Mouse (Mus musculus) embryo, embryonic 10.5 days (tissue): ENCODE measurements around the gene Grip1.

Source experiments
- DNase-seq: peaks from one replicate; pipeline ENCODE4 v3.0.0-alpha.2; 2015; ENCODE audit warnings: low spot score

Grip1 gene

DNA sequence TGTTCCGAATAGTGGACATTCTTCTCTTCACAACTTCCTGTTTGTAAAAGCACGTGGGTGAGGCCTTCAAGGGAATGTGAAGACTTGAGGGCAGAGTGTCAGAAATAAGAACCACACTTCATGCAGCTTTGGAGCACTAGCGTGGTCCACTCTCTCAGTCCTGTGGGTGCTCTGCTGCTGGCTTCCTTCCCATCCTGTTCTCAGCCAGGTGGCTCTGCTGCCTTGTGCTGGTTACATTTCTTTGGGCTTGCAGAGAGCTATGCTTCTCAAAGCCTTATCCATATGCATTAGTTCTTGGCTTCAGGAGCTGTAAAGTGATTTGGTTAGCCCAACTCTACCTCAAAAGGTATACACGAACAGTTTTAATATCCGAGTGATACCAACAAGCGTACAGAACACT is 497.8 kb downstream of the Grip1 start:
- DNase-seq = no peak

DNA sequence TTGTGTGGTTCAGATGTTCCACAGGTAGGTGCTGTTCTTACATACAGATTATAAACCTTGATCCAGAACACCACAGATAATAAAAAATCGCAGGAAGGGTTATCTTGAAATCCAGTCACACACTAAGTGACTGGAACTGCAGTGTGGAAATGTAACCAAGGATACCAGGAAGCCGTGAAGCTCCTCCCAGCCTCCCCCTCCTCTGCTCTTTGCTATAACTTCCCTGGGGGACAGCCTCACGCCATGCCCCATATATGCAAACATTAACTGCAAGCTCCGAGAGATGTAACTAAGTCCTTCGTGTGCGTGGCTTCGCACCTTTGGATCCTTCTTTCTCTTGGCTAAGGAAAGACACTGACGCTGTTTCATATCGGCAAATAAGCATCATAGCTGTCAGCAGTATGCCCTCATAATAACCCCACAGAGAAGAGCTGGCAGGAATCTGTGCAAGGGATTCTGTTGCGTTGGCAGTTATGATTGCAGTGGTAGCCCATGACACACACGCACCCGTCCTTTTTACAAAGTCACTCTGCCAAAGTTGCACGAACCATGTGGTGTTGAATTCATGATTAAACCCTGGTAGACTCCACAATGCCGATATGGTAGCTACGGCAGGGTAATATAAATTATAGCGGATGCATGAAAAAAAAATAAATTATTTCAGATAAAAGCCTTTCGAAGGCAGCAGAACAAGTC is 503.8 kb downstream of the Grip1 start:
- DNase-seq = no peak

DNA sequence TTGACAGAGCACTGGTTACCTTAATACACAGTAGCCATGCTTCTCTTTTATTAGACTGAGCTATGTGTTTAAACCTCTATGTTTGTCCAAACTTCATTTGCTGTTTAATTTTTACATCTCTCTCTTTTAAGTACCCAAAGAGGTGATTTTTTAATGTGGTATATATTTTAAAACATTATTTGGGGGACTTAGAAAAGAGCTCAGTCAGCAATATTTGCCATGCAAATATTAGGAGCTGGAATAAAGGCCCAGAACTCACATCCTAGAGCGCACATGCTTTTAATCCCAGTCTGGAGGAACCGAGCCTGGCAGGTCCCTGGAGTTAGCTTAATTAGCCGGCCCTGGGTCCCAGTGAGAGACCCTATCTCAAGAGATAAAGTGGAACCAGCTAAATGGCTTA is 507.3 kb downstream of the Grip1 start:
- DNase-seq = no peak

DNA sequence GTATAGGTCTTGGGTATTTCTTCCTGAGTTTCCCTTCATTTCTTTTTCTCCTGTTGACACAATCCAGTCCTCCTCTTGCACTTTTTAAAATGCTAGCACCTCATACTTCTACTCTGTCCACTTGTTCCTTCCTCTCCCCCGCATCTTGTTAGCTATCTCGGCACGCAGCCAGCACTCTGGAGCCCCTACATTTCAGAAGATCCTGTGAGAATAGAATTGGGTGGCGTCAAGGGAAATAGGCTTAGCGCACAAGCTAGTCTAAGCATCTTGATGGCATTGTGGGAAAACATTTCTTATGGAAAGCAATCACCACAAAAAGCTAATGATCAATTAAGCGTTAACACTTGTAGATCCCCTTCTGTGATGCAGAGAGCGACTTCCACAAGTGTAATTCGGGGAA is 512.7 kb downstream of the Grip1 start:
- no peak for DNase-seq

DNA sequence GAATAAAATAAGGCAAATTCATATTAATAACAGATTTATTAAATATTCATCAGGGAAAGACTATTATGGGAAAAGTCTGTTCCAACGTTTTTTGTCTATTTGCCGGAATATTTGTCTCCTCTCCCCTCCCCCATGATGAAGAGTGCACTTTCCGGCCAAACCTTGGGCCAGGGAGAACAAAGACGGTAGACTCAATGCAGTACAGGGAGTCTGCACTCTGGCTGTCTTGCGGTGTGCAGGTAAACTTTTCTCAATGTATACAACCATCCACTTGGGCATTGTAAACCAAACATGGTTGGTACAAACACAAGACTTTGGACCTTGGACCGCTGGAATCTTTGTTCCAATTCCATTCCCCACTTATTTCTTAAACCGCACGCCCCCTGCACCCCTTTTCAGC is 525.8 kb downstream of the Grip1 start:
- DNase-seq = peak; percentile 7

DNA sequence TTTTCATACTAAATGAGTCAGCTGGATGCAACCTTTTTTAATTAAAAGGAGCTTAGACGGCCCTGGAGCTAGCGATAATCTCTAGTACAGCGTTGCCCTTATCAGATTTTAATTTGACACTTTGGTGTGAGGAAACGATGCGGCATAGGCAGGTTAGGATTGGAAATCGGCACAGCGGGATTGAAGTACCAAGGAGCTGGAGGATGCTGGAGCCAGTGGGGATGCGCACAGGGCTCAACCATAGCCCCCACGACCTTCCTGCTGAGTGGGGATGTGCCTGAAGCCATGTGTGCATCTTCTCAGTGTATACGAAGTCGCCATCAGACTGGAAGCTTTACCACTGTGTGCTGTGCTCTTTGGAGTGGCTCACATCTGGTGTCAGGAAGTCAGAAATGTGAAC is 526.4 kb downstream of the Grip1 start:
- no peak for DNase-seq

DNA sequence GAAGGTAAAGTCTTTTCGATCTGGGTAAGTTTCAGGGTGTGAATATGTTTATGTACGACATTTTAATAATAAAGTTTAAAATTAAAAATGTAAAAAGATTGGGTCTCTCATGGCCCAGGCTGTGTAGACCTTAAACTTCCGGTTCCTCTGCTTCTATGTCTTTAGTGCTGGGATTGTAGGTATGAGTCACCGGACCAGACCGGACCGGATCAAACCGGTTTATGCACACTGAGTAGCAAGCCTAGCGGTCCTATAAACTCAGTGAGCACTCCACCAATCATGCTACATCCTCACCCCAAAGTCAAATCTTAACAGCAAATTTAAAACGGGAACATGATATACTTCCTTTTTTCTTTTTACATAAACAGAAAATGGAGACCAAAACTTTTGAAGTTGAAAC is 530.7 kb downstream of the Grip1 start:
- DNase-seq = peak; percentile 22

DNA sequence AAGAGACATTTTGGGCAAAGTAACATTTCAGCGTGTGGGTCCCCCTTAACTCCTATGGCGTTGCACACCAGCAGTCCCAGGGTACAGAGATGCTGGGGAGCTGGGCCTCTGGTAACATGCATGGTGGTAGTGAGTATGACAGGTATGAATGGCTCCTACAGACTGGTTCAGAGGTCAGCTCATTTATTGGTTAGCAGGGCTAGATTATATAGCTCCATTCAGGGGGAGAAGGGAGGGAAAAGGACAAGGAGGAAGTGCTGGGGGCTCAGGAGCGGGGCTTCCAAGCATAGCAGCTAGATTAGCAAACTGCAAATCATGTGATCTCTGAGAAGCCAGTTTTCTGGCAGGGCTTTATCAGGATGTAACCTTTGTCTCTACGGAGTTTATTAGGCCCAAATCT is 544.8 kb downstream of the Grip1 start:
- DNase-seq = no peak

DNA sequence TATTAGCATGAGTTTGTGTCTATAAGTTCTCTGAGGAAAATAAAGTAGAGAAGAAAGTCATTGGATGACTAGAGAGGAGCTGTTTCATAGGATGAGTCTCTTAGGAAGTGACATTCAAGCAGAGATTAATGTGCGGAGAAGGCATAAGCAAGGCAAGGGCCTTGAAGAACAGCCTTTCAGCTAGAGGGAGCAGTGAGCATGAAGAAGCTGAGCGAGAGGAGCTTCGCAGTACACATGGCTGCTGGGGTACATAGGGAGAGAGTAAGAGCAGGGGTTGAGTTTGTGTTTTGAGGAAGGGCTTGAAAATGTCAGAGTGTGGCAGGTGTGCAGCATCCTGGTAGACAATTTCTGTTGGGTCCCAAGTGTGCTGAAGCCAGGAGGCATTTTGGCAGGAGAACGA is 548.5 kb downstream of the Grip1 start:
- no peak for DNase-seq

DNA sequence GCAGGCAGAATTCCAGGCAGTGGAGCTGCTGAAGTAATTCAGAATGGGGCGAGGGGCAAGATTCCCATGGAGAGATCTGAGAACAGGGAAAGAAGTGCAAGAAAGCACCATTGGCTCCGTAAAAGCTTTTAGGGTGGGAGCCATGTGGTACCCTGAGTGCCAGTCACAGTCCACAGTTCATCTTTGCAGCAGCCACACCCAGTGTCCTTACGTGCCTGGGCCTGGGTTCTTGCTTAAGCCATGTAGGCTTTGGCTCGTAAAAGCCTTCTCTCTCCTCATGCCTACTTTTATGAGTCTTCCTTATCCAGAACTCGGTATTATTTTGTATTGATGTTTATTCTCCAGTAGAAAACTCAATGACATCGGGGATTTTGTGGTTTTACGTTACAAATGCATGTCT is 550.5 kb downstream of the Grip1 start:
- DNase-seq = no peak

DNA sequence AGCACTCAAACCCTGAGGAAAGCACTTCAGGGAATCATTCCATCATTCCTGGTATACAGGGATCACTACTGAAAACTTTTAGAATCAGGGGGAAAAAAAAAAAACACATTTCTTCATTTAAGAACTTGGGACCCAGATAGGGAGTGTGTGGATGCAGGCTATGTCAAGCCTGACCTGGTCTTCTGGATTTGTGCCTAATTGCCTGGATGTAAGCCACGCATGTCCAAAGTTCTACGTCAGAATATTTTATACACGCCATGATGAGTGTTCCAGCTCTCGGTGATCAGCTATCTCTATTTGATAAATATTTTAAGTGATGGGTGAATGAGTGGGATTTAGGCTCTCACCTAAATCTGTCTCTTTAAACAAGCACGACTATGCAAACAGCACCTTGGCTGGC is 552.0 kb downstream of the Grip1 start:
- no peak for DNase-seq

DNA sequence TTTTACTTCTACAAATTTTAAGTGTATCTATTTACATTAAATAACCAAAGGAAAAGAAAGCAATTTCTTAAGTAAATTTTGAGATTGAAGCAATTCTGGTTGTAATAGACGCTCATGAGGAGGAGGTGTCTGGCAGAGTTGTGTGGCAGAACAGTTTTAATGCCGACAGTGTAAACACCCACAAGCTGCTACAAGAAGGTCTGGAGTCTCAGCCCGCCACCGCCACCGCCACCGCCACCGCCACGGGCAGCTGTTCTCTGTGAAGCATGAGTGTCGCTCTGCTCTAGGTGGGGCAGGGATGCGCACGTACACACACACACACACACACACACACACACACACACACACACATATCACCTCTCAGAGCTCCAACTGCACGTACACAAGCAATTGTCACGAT is 558.7 kb downstream of the Grip1 start:
- no peak for DNase-seq

DNA sequence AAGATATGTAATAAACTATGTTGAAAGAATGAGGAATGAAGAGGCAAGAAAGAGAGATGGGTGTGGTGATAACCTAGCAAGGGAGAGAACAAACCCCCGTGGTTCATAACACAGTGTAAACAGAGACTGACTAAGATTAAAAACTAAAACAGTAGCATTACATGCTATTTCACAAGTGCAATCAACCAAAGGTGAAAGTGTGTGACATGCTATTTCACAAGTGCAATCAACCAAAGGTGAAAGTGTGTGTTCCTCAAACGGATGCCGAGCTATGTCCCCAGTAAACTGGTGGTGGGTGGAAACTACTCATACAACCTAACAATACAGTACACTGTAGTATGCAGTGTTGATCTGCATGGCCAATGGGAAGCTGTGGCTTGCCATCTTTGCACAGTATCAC is 561.5 kb downstream of the Grip1 start:
- DNase-seq = no peak

DNA sequence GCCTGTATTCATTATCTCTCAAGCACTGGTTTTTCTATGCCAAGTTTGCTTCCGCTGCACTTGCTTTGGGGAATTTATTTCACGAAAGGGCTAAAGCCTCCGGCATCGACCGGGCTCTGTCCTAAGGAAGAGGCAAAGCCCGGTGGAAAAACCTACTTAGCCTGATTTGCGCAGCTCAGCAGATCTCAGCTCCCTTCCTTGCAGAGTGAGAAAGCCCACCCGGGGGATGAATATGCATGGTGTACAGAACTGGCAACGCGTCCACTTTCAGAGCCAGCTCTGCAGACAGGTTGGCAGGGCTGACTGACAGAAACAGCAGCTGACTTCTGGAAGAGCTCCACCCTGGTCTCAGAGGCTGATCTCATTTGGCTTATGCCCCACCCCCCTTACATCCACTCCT is 572.8 kb downstream of the Grip1 start:
- DNase-seq = no peak

DNA sequence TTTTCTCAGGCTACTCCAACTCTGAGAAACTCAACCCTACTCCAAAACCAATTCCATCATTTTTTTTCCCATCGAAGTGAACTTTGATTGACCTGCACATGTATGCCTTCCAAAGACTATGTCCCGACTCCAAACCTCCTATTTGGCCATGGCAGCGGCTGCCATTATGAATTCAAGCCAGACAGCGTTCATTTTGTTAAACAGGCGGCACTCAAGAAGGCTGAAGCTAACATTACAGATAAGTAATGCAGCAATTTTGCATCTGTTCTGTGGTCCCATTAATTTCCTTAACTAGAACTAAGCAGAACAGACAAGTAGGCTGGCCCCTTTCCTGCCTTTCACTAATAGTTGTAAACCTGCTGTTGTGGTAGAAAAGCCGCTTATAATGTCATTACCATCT is 577.3 kb downstream of the Grip1 start:
- DNase-seq = no peak

DNA sequence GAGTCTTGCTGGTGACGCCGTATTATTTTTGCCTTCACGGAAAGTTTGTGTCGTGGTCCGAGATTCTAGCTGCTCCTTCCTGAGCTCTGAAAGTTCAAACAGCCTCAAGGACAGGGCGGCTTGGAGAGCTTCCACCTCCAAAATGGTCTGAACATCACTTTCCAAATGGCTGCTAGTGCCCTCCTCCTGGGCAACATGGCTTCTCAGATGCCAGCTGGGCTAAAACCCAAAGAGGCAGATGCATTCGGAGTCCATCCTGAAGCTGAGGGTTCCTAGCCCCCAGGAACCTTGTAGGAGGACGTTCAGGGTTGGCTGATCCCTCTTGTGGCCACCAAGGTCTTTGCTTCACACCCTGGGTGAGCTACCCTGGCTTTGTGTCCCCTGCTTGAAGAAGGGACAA is 577.7 kb downstream of the Grip1 start:
- DNase-seq = no peak

DNA sequence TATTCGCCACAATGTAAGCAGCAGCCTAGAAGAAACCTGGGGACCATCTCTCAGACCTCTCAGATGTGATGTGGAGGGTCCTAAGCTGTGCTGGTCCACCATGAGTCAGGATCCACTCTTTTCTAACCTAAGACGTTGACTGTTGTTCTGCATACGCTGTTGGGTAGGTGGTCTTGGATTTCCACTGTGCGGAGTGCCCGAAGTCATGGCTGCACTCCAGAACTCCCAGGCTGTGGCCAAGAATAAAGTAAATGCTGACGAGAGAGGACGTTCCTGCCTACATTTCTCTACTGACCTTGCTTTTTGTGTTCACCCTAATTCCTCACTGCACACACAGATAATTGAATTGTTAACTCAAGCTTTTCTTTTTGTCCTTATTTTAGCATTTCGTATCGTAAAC is 580.2 kb downstream of the Grip1 start:
- DNase-seq = no peak

DNA sequence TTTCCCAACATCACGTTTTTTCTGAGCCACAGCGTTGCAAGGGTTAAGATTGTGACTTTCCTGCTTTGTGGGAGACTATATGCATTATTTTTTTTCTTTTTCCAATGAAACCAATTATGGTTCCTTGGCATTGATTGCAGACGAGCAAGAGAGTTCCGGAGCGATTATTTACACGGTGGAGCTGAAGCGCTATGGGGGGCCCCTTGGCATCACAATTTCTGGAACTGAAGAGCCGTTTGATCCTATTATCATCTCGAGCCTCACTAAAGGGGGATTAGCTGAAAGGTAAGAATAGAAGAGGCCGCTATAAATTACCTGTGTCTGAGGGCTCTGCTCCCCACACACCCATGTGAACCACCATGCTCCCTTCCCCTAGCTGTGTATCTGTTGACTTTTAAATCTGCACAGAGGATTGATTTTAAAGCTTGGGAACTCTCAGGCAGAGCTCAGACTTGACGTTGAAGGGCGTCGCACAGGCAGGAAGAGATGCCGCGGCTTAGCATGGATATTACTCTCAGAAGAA is 581.6 kb downstream of the Grip1 start:
- DNase-seq = no peak

DNA sequence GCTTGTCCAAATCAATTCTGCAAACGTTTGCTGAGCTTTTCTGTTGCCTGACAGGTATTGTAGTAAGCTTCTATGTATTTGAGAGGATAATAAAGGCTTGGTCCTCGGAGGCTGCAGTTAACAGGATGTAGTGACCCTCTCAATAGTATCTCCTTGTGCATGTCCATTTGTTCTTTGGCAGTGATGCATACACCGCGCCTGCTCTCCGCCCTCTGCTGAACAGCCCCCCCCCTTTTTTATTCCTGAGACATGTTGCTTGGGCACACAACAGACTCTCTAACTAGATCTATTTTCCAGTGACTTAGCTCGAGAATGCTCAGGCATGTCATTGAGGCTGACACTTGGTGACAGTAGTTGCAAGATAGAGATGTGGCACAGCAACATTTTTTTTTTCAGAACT is 582.2 kb downstream of the Grip1 start:
- no peak for DNase-seq

DNA sequence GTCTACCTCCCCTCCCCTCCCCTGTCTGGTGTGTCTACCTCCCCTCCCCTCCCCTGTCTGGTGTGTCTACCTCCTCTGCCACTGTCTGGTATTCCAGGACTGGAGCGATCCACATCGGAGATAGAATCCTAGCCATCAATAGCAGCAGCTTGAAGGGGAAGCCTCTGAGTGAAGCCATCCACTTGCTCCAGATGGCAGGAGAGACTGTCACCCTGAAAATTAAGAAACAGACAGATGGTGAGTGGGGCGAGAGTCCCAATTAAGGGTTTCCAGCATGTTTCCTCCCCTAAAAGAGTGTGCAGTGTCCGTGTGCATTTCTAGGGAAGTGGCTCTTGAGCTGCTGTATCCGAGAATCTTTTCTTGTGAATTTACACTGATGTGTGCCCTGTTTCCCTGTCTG is 584.6 kb downstream of the Grip1 start:
- DNase-seq = no peak

DNA sequence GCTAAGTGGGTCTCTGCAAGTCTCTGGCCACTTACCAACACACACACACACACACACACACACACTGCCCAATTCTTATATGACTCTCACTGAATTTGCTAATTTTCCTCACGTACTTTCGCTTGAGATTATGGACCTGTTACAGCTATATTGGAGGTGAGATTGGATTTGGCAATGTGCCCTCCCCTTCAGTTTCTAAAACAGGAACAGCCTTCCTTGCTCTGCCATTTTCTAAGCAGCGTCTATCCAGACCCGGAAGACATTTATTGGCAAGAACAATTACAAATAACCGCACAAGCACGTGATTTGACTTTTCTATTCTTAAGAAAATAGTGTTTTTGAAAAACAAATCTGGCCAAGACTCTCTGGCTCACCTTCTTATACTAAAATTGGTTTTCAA is 590.6 kb downstream of the Grip1 start:
- no peak for DNase-seq

DNA sequence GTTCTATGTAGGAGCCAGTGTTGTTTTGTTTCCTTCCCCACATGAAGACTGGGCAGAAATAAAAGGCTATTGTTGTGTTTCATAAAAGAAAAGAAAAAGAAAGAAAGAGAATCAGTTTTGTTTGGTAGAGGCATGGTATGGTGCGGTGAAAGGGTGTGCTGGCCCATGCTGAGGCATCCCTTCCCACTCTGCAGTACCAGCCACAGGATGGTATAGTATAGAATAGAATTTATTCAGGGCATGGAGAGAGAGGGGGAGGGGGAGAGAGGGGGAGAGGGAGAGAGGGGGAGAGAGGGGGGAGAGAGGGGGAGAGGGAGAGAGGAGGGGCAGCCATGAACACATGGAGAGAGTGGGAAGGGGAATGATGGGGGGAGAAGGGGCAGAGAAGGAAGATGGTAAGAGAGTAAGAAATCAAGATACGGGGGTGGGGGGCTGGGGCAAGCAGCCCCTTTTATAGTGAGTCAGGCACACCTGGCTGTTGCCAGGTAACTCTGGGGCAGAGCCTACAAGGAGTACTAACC is 591.1 kb downstream of the Grip1 start:
- DNase-seq = no peak

DNA sequence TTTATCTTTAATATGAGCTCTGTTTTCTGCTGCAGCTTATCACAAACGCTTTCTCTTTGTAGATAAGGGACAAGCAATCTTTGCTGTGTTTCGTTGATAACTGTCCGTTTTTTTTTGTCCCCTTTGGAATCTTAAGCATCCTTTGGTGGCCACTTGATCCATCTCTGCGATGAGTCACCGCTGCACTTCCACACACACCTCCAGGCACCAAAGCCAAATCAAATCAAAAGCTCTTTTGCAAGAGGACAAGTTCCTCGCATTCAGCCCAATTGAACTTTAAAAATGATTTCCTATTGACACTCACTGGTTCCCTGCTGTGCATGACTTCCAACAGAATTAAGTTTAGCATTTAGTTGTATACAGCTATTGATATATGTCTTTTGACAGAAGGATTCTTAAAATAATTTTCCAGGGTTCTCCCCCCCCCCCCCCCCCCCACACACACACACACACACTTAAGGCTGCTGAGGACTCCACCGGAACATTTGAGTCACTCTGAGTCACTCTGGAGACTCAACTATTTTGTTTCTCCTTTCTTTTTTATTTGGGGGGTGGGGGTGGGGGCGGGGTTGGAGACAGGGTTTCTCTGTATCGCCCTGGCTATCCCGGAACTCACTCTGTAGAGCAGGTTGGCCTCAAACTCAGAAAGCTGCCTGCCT is 607.1 kb downstream of the Grip1 start:
- DNase-seq = no peak
